Comparison of ENCODE assay signal across 8 mouse cellular contexts in the genomic region with DNA sequence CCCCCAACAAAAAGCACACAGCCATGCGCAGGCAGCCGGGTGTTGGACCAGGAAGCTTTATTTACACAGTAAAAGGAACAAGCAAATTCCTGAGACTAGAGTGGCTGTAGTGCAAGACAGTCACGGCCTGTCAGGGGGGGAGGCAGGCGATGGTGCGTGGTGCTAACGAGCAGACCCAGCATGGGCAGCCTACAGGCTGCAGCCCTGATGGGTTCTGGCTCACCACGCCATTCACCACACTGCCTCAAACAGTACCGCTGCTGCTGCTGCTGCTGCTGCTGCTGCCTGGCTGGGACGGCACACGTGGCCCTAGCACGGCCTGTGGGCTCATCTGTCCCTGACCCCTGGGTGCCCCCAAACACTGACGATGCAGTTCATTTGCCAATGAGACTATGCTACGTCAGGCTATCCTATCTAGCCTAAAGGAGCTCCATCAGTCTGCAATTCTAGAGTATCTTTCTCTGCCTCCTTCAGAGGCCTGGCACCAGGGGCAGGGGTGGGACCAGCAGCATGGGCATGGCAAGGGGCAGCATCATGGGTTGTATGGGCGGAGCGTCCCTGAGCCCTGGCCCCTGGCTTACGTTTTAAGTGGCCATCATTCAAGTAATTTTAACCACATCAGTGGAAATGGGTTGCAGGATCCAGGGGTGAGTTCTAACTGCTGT.
DNase-seq lines count a peak whose midpoint lies in the region; ATAC-seq lines count a peak whose summit lies in the region.

No protein-coding gene starts in this region.

- DNase-seq in heart, adult 18-20 months = no peak
- peak; percentile 42 for DNase-seq in embryo, embryonic 11 days
- DNase-seq in kidney, postnatal 10 days = peak; percentile 61
- DNase-seq in urinary bladder, adult 2 months (ENCODE audit: low spot score) = no peak
- no peak for DNase-seq in urinary bladder, postnatal 36 days (ENCODE audit: low spot score in 2 of 2)
- DNase-seq in layer of hippocampus, postnatal 10 days (ENCODE audit: low spot score in 2 of 2) = no peak

- peaks cover 10% of the 10 kb centered on the region; the same call in 1 of the 2 replicates for H3K36me3 ChIP-seq in heart, embryonic 13.5 days
- H3K36me3 ChIP-seq in midbrain, embryonic 13.5 days = peaks cover 26% of the 10 kb centered on the region

- H3K27me3 ChIP-seq in heart, embryonic 13.5 days (replicated peaks) = no peaks in the 10 kb centered on the region
- H3K27me3 ChIP-seq in midbrain, embryonic 13.5 days = no peaks in the 10 kb centered on the region

- H3K9ac ChIP-seq in heart, embryonic 13.5 days = peak overlapping the region; percentile 61
- H3K9ac ChIP-seq in midbrain, embryonic 13.5 days (replicated peaks) = 0 out of 2 replicates have a peak overlapping the region, but pooled peaks have one; percentile 37

- peak overlapping the region; percentile 66 for H3K27ac ChIP-seq in heart, embryonic 13.5 days (replicated peaks)
- no peak overlapping the region for H3K27ac ChIP-seq in midbrain, embryonic 13.5 days

- no peak overlapping the region for H3K4me2 ChIP-seq in heart, embryonic 13.5 days
- no peak overlapping the region for H3K4me2 ChIP-seq in midbrain, embryonic 13.5 days (replicated peaks)

- ATAC-seq in heart, embryonic 13.5 days (ENCODE audit: extremely low read depth, insufficient number of reproducible peaks, low FRiP score, low TSS enrichment) = no peak; the same call in 1 of the 2 replicates
- ATAC-seq in midbrain, embryonic 13.5 days = peak; percentile 59

- no peak overlapping the region for H3K4me3 ChIP-seq in heart, embryonic 13.5 days
- no peak overlapping the region for H3K4me3 ChIP-seq in midbrain, embryonic 13.5 days (replicated peaks)

- peaks cover 55% of the 10 kb centered on the region for H3K4me1 ChIP-seq in heart, embryonic 13.5 days
- H3K4me1 ChIP-seq in midbrain, embryonic 13.5 days (replicated peaks) = peaks cover 36% of the 10 kb centered on the region

- 38% methylated on average over 16 of the region's 16 CpGs for WGBS in heart, embryonic 13.5 days
- WGBS in midbrain, embryonic 13.5 days = 53% methylated on average over 16 of the region's 16 CpGs

- no peaks in the 10 kb centered on the region for H3K9me3 ChIP-seq in heart, embryonic 13.5 days
- H3K9me3 ChIP-seq in midbrain, embryonic 13.5 days = no peaks in the 10 kb centered on the region

Comparison
In these comparisons a context has a peak if more than half of its experiments do, and no peak if none do; other contexts are left out.
1. DNase-seq: peak in embryo, embryonic 11 days (single experiment) and kidney, postnatal 10 days (single experiment); none in heart, adult 18-20 months (0 of 2), urinary bladder, adult 2 months (single experiment), urinary bladder, postnatal 36 days (0 of 2) and layer of hippocampus, postnatal 10 days (0 of 2).